Mouse (Mus musculus): ENCODE data around the gene 1700037H04Rik.

DNA sequence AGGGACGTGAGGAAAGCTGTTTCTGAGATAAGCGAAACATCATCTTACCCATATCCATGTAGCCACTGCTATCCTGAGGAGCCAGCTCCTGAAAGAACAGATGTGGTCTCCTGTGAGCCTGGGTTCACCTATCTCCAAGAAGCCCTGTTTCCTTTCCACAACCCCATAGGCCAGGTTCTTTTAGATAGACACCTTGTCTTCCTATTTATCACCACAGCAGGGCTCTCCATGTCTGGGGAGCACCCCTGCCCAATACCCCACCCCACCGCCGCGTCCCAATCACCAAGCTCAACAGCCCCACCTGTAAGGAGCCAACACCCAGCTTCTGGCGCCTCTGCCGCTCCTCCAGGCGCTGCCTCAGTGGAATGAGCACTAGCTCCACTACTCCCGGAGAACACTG, 12.4 kb upstream of the 1700037H04Rik start:
- no peak for TF ChIP-seq POLR2A (IDR thresholded peaks at IDR 0.05; ENCODE audit: borderline replicate concordance, extremely low read depth, low read depth, low read length)
- TF ChIP-seq CTCF (IDR thresholded peaks at IDR 0.05; ENCODE audit: insufficient read depth, low read length), result no peak

Data from lung, adult 2 months (tissue).